In genomic region chr17:32523895-32524294, GRCm38 (mm10) we compare ENCODE assay signal across 15 mouse cellular contexts. TPM values are rescaled to one million over a fixed set of nuclear protein-coding genes. Genes with fewer than 3 reads are reported as not detected.
DNase-seq lines count a peak whose midpoint lies in the region; ATAC-seq lines count a peak whose summit lies in the region.
"Had no signal": no experiment of that assay in that cellular context is flagged by ENCODE, and none has a peak within 500 bp of the region (broad histone marks: within the 10 kb centered on the region; RNA-seq: fewer than 3 reads in every experiment).

No protein-coding gene starts in this region.

- no peak overlapping the region for H3K27ac ChIP-seq in forebrain, embryonic 16.5 days (ENCODE audit: low read length)
- no peak overlapping the region for H3K27ac ChIP-seq in forebrain, embryonic 12.5 days
- H3K27ac ChIP-seq in liver, embryonic 11.5 days (ENCODE audit: low read depth, low read length), result no peak overlapping the region
- H3K27ac ChIP-seq: embryonic facial prominence, embryonic 15.5 days; intestine, embryonic 15.5 days; limb, embryonic 13.5 days; midbrain, embryonic 15.5 days; neural tube, embryonic 15.5 days had no signal

- peak; percentile 72 to 73 for ATAC-seq in hematopoietic stem cell, adult 5-6 weeks (replicated peaks in 1 of 2; ENCODE audit: insufficient read depth in 1 of 2, low FRiP score in 2 of 2, low TSS enrichment in 1 of 2, low read depth in 1 of 2, poor library complexity in 2 of 2, severe bottlenecking in 2 of 2)
- ATAC-seq in neutrophil, adult 5-6 weeks (ENCODE audit: extremely low read depth, insufficient number of reproducible peaks, low FRiP score, poor library complexity, severe bottlenecking), result peak; percentile 80
- ATAC-seq in forebrain, embryonic 16.5 days, result no peak
- ATAC-seq in forebrain, embryonic 12.5 days (ENCODE audit: low FRiP score), result no peak
- no peak for ATAC-seq in liver, embryonic 11.5 days (replicated peaks; ENCODE audit: low FRiP score)
- ATAC-seq: intestine, embryonic 15.5 days; midbrain, embryonic 15.5 days had no signal

- no peak overlapping the region for H3K4me2 ChIP-seq in forebrain, embryonic 16.5 days (ENCODE audit: low read length)
- no peak overlapping the region for H3K4me2 ChIP-seq in forebrain, embryonic 12.5 days
- H3K4me2 ChIP-seq in liver, embryonic 11.5 days, result no peak overlapping the region
- H3K4me2 ChIP-seq: embryonic facial prominence, embryonic 15.5 days; intestine, embryonic 15.5 days; limb, embryonic 13.5 days; midbrain, embryonic 15.5 days; neural tube, embryonic 15.5 days had no signal

- no peaks in the 10 kb centered on the region for H3K27me3 ChIP-seq in forebrain, embryonic 16.5 days (replicated peaks; ENCODE audit: control insufficient read depth, insufficient read depth, low read length)
- H3K27me3 ChIP-seq in forebrain, embryonic 12.5 days, result no peaks in the 10 kb centered on the region
- H3K27me3 ChIP-seq in liver, embryonic 11.5 days (replicated peaks; ENCODE audit: control insufficient read depth, insufficient read depth, low read length), result no peaks in the 10 kb centered on the region
- H3K27me3 ChIP-seq: embryonic facial prominence, embryonic 15.5 days; intestine, embryonic 15.5 days; limb, embryonic 13.5 days; midbrain, embryonic 15.5 days; neural tube, embryonic 15.5 days had no signal

- peak; percentile 81 for DNase-seq in CD4-positive helper T cell, adult 2 months (ENCODE audit: low read depth, low spot score)
- DNase-seq in CD8-positive naive resting alpha-beta T cell, adult 2 months (ENCODE audit: low read depth in 2 of 2, low spot score in 2 of 2), result peak; percentile 19 to 30
- DNase-seq in heart, postnatal 36 days, result no peak
- no peak for DNase-seq in liver, embryonic 11.5 days (ENCODE audit: low spot score)
- DNase-seq: kidney, postnatal 14 days; layer of hippocampus, postnatal 36 days had no signal

- 91% methylated on average over 11 of the region's 11 CpGs for WGBS in forebrain, embryonic 16.5 days
- WGBS in forebrain, embryonic 12.5 days, result 94% methylated on average over 11 of the region's 11 CpGs
- 80% methylated on average over 11 of the region's 11 CpGs for WGBS in liver, embryonic 11.5 days

- intact Hi-C loops in heart, postnatal 36 days (cut with DNase I), result no loop called here

- H3K9ac ChIP-seq in forebrain, embryonic 16.5 days (replicated peaks; ENCODE audit: low read depth, low read length), result no peak overlapping the region
- no peak overlapping the region for H3K9ac ChIP-seq in forebrain, embryonic 12.5 days
- H3K9ac ChIP-seq in liver, embryonic 11.5 days (ENCODE audit: low read depth, low read length), result no peak overlapping the region
- H3K9ac ChIP-seq: embryonic facial prominence, embryonic 15.5 days; intestine, embryonic 15.5 days; limb, embryonic 13.5 days; midbrain, embryonic 15.5 days; neural tube, embryonic 15.5 days had no signal

- H3K4me1 ChIP-seq in forebrain, embryonic 16.5 days (replicated peaks; ENCODE audit: control insufficient read depth, insufficient read depth, low read length), result 0 out of 2 replicates have a peak, but pooled peaks cover 2% of the 10 kb centered on the region
- H3K4me1 ChIP-seq in forebrain, embryonic 12.5 days, result peaks cover 6% of the 10 kb centered on the region
- H3K4me1 ChIP-seq in liver, embryonic 11.5 days (replicated peaks; ENCODE audit: control insufficient read depth, insufficient read depth, low read length), result no peaks in the 10 kb centered on the region
- H3K4me1 ChIP-seq: embryonic facial prominence, embryonic 15.5 days; intestine, embryonic 15.5 days; midbrain, embryonic 15.5 days had no signal

- no peaks in the 10 kb centered on the region for H3K9me3 ChIP-seq in forebrain, embryonic 16.5 days (ENCODE audit: control insufficient read depth, low read length)
- no peaks in the 10 kb centered on the region for H3K9me3 ChIP-seq in forebrain, embryonic 12.5 days
- no peaks in the 10 kb centered on the region for H3K9me3 ChIP-seq in liver, embryonic 11.5 days (ENCODE audit: control insufficient read depth, low read length)
- H3K9me3 ChIP-seq: embryonic facial prominence, embryonic 15.5 days; intestine, embryonic 15.5 days; limb, embryonic 13.5 days; midbrain, embryonic 15.5 days; neural tube, embryonic 15.5 days had no signal

- H3K36me3 ChIP-seq in forebrain, embryonic 16.5 days (ENCODE audit: control insufficient read depth, insufficient read depth), result no peaks in the 10 kb centered on the region; the same call in 1 of the 2 replicates
- H3K36me3 ChIP-seq in forebrain, embryonic 12.5 days (replicated peaks), result peaks cover 5% of the 10 kb centered on the region; the same call in 1 of the 2 replicates
- H3K36me3 ChIP-seq in liver, embryonic 11.5 days (ENCODE audit: control insufficient read depth, insufficient read depth, low read length), result no peaks in the 10 kb centered on the region
- H3K36me3 ChIP-seq: midbrain, embryonic 15.5 days had no signal

- no peak overlapping the region for H3K4me3 ChIP-seq in forebrain, embryonic 16.5 days (replicated peaks; ENCODE audit: low read length)
- no peak overlapping the region for H3K4me3 ChIP-seq in forebrain, embryonic 12.5 days (replicated peaks)
- H3K4me3 ChIP-seq in liver, embryonic 11.5 days (ENCODE audit: low read depth, low read length), result no peak overlapping the region
- H3K4me3 ChIP-seq: embryonic facial prominence, embryonic 15.5 days; intestine, embryonic 15.5 days; limb, embryonic 13.5 days; midbrain, embryonic 15.5 days; neural tube, embryonic 15.5 days had no signal

RNA-seq across cellular contexts. Expression of gene Cyp4f16, which starts 12.5 kb away (rescaled TPM):
- 7.1 and 14.4 TPM in 2 replicates for total RNA-seq in hematopoietic stem cell, adult 5-6 weeks (2017)
- total RNA-seq in neutrophil, adult 5-6 weeks (2017), result 7.4 and 10.9 TPM in 2 replicates
- polyA plus RNA-seq in forebrain, embryonic 16.5 days (2015; fragmentation: Nextera tagmentation; extraction: Ambion mirVana), result 20.0 and 26.1 TPM in 2 replicates
- polyA plus RNA-seq in forebrain, embryonic 12.5 days (2016; fragmentation: Nextera tagmentation; extraction: Ambion mirVana), result 19.3 and 19.7 TPM in 2 replicates
- total RNA-seq in heart, postnatal 36 days (2021), result 1 to 10 TPM; 6.6 to 9.9 TPM
- 5.8 and 6.1 TPM in 2 replicates for polyA plus RNA-seq in liver, embryonic 11.5 days (2014; fragmentation: Nextera tagmentation; extraction: Ambion mirVana)

RNA-seq across cellular contexts. Expression of gene Cyp4f17, which starts 18.0 kb away (rescaled TPM):
- 1.4 and 2.2 TPM in 2 replicates for total RNA-seq in hematopoietic stem cell, adult 5-6 weeks (2017)
- 0.49 and 1.0 TPM in 2 replicates for total RNA-seq in neutrophil, adult 5-6 weeks (2017)
- 6.7 and 8.9 TPM in 2 replicates for polyA plus RNA-seq in forebrain, embryonic 16.5 days (2015; fragmentation: Nextera tagmentation; extraction: Ambion mirVana)
- polyA plus RNA-seq in forebrain, embryonic 12.5 days (2016; fragmentation: Nextera tagmentation; extraction: Ambion mirVana), result 6.5 and 6.8 TPM in 2 replicates
- total RNA-seq in heart, postnatal 36 days (2021), result 1 to 10 TPM; 5.7 to 7.1 TPM
- 1.5 and 2.2 TPM in 2 replicates for polyA plus RNA-seq in liver, embryonic 11.5 days (2014; fragmentation: Nextera tagmentation; extraction: Ambion mirVana)

Comparison
In these comparisons a context has a peak if more than half of its experiments do, and no peak if none do; other contexts are left out.
1. DNase-seq: peak in CD4-positive helper T cell, adult 2 months (single experiment) and CD8-positive naive resting alpha-beta T cell, adult 2 months (2 of 2); none in heart, postnatal 36 days (0 of 2) and liver, embryonic 11.5 days (single experiment).
2. ATAC-seq: peak in hematopoietic stem cell, adult 5-6 weeks (2 of 2) and neutrophil, adult 5-6 weeks (single experiment); none in forebrain, embryonic 16.5 days (single experiment), forebrain, embryonic 12.5 days (single experiment) and liver, embryonic 11.5 days (single experiment).